Mouse (Mus musculus) telencephalon, adult 2 months (tissue): ENCODE data around the gene Tm4sf20.

Experiments used
- DNase-seq: peaks from one replicate; pipeline ENCODE4 v3.0.0-alpha.2; 2011; ENCODE audit warnings: low read depth, low spot score

Tm4sf20 gene

DNA sequence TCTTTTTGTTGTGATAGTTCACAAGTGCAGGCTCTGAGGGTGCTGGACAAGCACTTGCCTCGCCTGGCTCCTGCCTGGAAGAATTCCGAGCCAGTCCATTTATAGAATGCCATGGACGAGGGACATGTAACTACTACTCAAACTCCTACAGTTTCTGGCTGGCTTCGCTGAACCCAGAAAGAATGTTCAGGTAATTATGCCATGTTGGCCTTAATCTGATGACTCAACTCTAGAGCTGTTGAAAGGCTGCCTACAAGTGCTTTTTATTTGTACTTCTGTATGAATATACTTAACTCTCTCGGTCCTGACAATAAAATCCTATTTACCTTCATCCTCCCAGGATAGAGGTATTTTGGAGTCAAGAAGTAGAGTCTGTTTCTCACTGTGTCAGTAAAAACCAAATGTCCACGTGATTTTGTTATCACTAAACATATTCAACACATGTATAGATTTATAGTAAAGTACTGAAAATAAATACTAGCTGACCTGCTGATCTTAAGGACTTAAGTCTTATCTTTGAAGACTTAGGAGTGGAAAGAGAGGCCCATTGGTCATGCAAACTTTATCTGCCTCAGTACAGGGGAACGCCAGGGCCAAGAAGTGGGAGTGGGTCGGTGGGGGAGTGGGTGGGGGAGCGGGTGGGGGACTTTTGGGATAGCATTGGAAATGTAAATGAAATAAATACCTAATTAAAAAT, 50.3 kb downstream of the Tm4sf20 start:
- DNase-seq = no peak
